Mouse (Mus musculus): ENCODE measurements at regions not wholly inside any gene's neighbourhood (a gene's known extent, or its start where the extent isn't known, plus 50 kb on each side); places are given as distances from the start of the nearest gene placed in this dataset.

GRCm38 (mm10) chr14:47987392-47988075 lies 133.1 kb upstream of the Peli2 start:
- Histone ChIP-seq H3K27ac (ENCODE audit: control insufficient read depth, insufficient read depth, low read depth, low read length, poor library complexity) (no peak overlapping the region), H3K4me1 (ENCODE audit: control insufficient read depth, insufficient read depth, low read length) (no peaks in the 10 kb centered on the region), H3K4me3 (replicated peaks; ENCODE audit: control insufficient read depth, low read depth, low read length) (no peak overlapping the region)
- WGBS: 77% methylated on average over 7 of the region's 7 CpGs
- no peak for TF ChIP-seq CTCF (IDR thresholded peaks at IDR 0.05; ENCODE audit: control insufficient read depth, insufficient read depth, low read length)
- TF ChIP-seq POLR2A (IDR thresholded peaks at IDR 0.05; ENCODE audit: borderline replicate concordance, control insufficient read depth, low read depth, low read length): no peak

- no peak overlapping the region for H3K27ac ChIP-seq (ENCODE audit: control insufficient read depth, insufficient read depth, low read depth, low read length, poor library complexity)
- TF ChIP-seq POLR2A (IDR thresholded peaks at IDR 0.05; ENCODE audit: borderline replicate concordance, control insufficient read depth, low read depth, low read length): no peak
- no peak for TF ChIP-seq CTCF (IDR thresholded peaks at IDR 0.05; ENCODE audit: control insufficient read depth, insufficient read depth, low read length)
- WGBS: 72% methylated on average over 3 of the region's 3 CpGs
These were observed 132.5 kb upstream of the Peli2 start for GRCm38 (mm10) chr14:47988131-47988530.

GRCm38 (mm10) chr14:47989315-47989714 lies 131.3 kb upstream of the Peli2 start:
- WGBS: 74% methylated on average over 5 of the region's 5 CpGs
- Histone ChIP-seq H3K4me3 (replicated peaks; ENCODE audit: control insufficient read depth, low read depth, low read length) (no peak overlapping the region), H3K4me1 (ENCODE audit: control insufficient read depth, insufficient read depth, low read length) (no peaks in the 10 kb centered on the region), H3K27ac (ENCODE audit: control insufficient read depth, insufficient read depth, low read depth, low read length, poor library complexity) (no peak overlapping the region)
- no peak for TF ChIP-seq CTCF (IDR thresholded peaks at IDR 0.05; ENCODE audit: control insufficient read depth, insufficient read depth, low read length)

More at GRCm38 (mm10) chr14:47988131-47988530, 132.5 kb upstream of the Peli2 start:
- no peaks in the 10 kb centered on the region for H3K4me1 ChIP-seq (ENCODE audit: control insufficient read depth, insufficient read depth, low read length)
- no peak overlapping the region for H3K4me3 ChIP-seq (replicated peaks; ENCODE audit: control insufficient read depth, low read depth, low read length)

DNA sequence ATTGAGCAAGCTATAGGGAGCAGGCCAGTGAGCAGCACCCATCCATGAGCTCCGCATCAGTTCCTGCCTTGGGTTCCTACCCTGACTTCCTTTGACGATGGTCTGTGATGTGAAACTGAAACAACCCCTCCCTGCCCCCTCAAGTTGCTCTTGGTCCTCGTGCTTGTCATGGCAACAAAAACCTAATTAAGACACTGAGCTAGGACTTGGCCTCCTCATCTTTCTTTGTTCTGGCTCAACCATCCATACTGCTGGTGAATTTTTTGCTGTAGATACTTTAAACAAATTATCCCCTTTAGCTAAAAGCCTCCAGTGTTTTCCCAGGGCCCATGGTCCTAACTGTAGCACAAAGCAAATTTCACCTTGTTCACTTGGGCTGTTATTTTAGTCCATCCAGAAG lies 129.9 kb upstream of the Peli2 start:
- Histone ChIP-seq H3K4me1 (ENCODE audit: control insufficient read depth, insufficient read depth, low read length) (no peaks in the 10 kb centered on the region), H3K4me3 (replicated peaks; ENCODE audit: control insufficient read depth, low read depth, low read length) (no peak overlapping the region), H3K27ac (ENCODE audit: control insufficient read depth, insufficient read depth, low read depth, low read length, poor library complexity) (no peak overlapping the region)
- TF ChIP-seq CTCF (IDR thresholded peaks at IDR 0.05; ENCODE audit: control insufficient read depth, insufficient read depth, low read length) (no peak), POLR2A (IDR thresholded peaks at IDR 0.05; ENCODE audit: borderline replicate concordance, control insufficient read depth, low read depth, low read length) (no peak)
- 67% methylated on average over 3 of the region's 3 CpGs for WGBS

DNA sequence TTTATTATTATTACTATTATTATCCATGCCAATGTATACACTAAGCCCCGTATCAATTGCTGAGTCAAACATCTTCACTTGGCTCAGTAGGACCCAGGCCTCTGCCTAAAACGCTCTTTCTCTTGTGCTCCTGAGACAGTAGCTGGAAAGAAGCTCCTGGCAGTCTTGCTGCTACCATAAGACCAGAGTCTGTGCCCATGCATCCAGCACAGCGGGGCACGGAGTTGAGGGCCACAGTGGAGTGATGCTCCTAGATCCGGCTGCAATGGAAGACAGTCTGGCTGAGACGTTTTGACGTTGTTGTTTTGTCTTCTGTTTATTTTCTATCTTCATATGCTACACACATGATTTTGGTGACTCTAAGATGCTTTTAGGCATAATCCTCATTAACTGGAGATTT lies 129.1 kb upstream of the Peli2 start:
- Histone ChIP-seq H3K4me3 (replicated peaks; ENCODE audit: control insufficient read depth, low read depth, low read length) (no peak overlapping the region), H3K27ac (ENCODE audit: control insufficient read depth, insufficient read depth, low read depth, low read length, poor library complexity) (no peak overlapping the region), H3K4me1 (ENCODE audit: control insufficient read depth, insufficient read depth, low read length) (no peaks in the 10 kb centered on the region)
- TF ChIP-seq CTCF (IDR thresholded peaks at IDR 0.05; ENCODE audit: control insufficient read depth, insufficient read depth, low read length) (no peak), POLR2A (IDR thresholded peaks at IDR 0.05; ENCODE audit: borderline replicate concordance, control insufficient read depth, low read depth, low read length) (no peak)
- WGBS: 88% methylated on average over 7 of the region's 7 CpGs

DNA sequence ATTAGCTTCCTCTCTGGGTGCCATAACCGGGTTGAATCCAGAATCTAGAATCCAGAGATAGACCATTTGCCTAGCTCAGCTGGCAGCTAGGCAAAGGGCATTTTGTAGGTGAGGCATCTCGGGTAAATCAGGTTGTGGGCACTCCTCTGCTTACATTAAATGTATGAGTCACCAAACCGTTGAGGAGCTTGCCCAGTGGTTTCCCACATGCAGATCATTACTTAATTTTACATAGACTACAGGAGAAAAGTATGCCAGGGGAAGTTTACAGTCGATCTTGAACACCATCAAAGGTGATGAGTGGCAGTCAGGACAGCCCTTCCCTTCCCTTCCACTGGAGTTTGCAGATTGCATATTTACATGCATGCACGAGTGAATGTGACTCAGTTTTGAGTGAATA lies 128.5 kb upstream of the Peli2 start:
- no peak for TF ChIP-seq CTCF (IDR thresholded peaks at IDR 0.05; ENCODE audit: control insufficient read depth, insufficient read depth, low read length)
- no peak for TF ChIP-seq POLR2A (IDR thresholded peaks at IDR 0.05; ENCODE audit: borderline replicate concordance, control insufficient read depth, low read depth, low read length)
- Histone ChIP-seq H3K4me3 (replicated peaks; ENCODE audit: control insufficient read depth, low read depth, low read length) (no peak overlapping the region), H3K27ac (ENCODE audit: control insufficient read depth, insufficient read depth, low read depth, low read length, poor library complexity) (no peak overlapping the region), H3K4me1 (ENCODE audit: control insufficient read depth, insufficient read depth, low read length) (no peaks in the 10 kb centered on the region)
- 55% methylated on average over 5 of the region's 5 CpGs for WGBS

GRCm38 (mm10) chr14:47992851-47993250 lies 127.8 kb upstream of the Peli2 start:
- Histone ChIP-seq H3K4me3 (replicated peaks; ENCODE audit: control insufficient read depth, low read depth, low read length) (no peak overlapping the region), H3K27ac (ENCODE audit: control insufficient read depth, insufficient read depth, low read depth, low read length, poor library complexity) (no peak overlapping the region; the same call in 1 of the 2 replicates), H3K4me1 (ENCODE audit: control insufficient read depth, insufficient read depth, low read length) (no peaks in the 10 kb centered on the region)
- TF ChIP-seq POLR2A (IDR thresholded peaks at IDR 0.05; ENCODE audit: borderline replicate concordance, control insufficient read depth, low read depth, low read length) (no peak), CTCF (IDR thresholded peaks at IDR 0.05; ENCODE audit: control insufficient read depth, insufficient read depth, low read length) (no peak)
- WGBS: 84% methylated on average over 5 of the region's 5 CpGs

DNA sequence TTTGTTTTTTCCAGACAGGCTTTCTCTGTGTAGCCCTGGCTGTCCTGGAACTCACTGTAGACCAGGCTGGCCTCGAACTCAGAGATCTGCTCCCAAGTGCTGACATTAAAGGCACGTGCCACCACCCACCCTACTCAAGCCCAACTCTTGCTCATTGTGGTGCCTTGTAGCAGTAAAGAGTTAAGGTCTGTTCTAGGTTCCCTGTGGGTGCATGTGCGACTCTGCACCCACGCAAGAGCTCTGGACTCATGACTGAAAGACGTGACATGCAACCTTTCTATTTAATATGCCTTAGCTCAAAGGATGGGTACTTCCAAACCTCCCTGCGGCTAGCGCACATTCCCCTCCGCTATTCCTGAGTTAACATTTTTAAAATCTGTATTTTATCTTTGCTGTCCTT lies 121.7 kb upstream of the Peli2 start:
- TF ChIP-seq CTCF (IDR thresholded peaks at IDR 0.05; ENCODE audit: control insufficient read depth, insufficient read depth, low read length): no peak
- no peak for TF ChIP-seq POLR2A (IDR thresholded peaks at IDR 0.05; ENCODE audit: borderline replicate concordance, control insufficient read depth, low read depth, low read length)

More for the DNA sequence above, 121.7 kb upstream of the Peli2 start:
- WGBS: 87% methylated on average over 8 of the region's 8 CpGs
- Histone ChIP-seq H3K27ac (ENCODE audit: control insufficient read depth, insufficient read depth, low read depth, low read length, poor library complexity) (no peak overlapping the region), H3K4me3 (replicated peaks; ENCODE audit: control insufficient read depth, low read depth, low read length) (no peak overlapping the region), H3K4me1 (ENCODE audit: control insufficient read depth, insufficient read depth, low read length) (no peaks in the 10 kb centered on the region)

All from bone marrow, adult 2 months (tissue).